Mouse (Mus musculus) heart, adult 2 months (tissue): Measurements from ENCODE around the gene Maml2.

ENCODE experiments used
- CTCF ChIP-seq: fragments of 200-600 bp; IDR thresholded peaks from 2 replicates; pipeline ENCODE4 v1.8.1; 2022; ENCODE audit warnings: antibody characterized with exemption, mild to moderate bottlenecking, moderate library complexity
- POLR2A ChIP-seq: fragments of 200-500 bp; IDR thresholded peaks from 2 replicates; pipeline ENCODE4 v1.6.1; 2011; ENCODE audit warnings: mild to moderate bottlenecking, low read depth, low read length, control low read depth; ENCODE audit not compliant: insufficient read depth

GRCm38 (mm10) chr9:13639655-13640054 lies 341.9 kb downstream of the Maml2 start:
- no peak for TF ChIP-seq POLR2A
- no peak for TF ChIP-seq CTCF
